Mouse (Mus musculus) brain, embryonic 14.5 days (tissue): ENCODE measurements around the gene Ccdc62. TPM values are rescaled to one million over a fixed set of nuclear protein-coding genes. Genes with fewer than 3 reads are reported as not detected.

Source experiments
- DNase-seq: peaks from one replicate; pipeline ENCODE4 v3.0.0-alpha.2; 2011; ENCODE audit warnings: low read depth
- CTCF ChIP-seq: fragments of 200-500 bp; IDR thresholded peaks from 2 replicates; pipeline ENCODE4 v1.5.1; 2012; ENCODE audit warnings: inconsistent platforms, mild to moderate bottlenecking, moderate library complexity, borderline replicate concordance; ENCODE audit not compliant: insufficient read depth, insufficient read length; ENCODE audit errors: extremely low read depth
- POLR2A ChIP-seq: fragments of 200-500 bp; IDR thresholded peaks from 2 replicates; pipeline ENCODE4 v1.6.1; 2012; ENCODE audit warnings: mild to moderate bottlenecking, inconsistent platforms, borderline replicate concordance; ENCODE audit not compliant: poor library complexity, insufficient read depth, insufficient read length, severe bottlenecking; ENCODE audit errors: extremely low read depth
- polyA plus RNA-seq: library from polyadenylated mRNA; depleted of rRNA; stranded (reverse); fragments of >200 nt; gene quantifications from 2 replicates; pipeline ENCODE4 v1.2.3, GENCODE M21; 2012

The Ccdc62 gene
- polyA plus RNA-seq, 1 experiment = 7.1 TPM

DNA sequence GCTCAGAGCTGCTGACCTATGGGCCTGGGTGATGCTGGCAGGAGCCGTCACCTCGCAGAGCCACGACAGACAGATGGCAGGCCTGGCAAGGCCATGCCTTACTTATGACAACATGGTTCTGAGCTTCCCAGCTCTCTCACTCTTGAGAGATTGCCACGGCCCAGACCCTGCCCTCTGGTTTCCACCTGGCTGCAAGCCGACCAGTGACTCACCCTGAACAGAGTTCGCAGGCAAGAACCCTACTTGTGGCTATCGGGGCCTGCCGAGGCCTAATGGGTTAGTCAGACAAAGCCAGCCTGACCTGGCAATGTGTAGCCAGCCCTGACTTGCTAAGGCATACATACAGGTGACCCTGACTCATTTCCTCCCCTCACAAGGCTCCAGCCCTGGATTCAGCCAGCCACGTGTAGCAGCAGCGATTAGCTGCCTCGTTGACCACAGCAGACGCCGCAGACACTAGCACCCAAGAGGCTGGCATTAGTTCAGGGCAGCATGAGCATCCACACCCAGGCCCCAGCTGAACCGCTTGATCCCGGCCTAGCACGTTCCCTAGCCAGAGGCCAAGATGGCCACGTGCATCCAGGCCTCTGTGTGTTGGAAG, 76.5 kb downstream of the Ccdc62 start:
- TF ChIP-seq CTCF (no peak), POLR2A (no peak)
- no peak for DNase-seq

DNA sequence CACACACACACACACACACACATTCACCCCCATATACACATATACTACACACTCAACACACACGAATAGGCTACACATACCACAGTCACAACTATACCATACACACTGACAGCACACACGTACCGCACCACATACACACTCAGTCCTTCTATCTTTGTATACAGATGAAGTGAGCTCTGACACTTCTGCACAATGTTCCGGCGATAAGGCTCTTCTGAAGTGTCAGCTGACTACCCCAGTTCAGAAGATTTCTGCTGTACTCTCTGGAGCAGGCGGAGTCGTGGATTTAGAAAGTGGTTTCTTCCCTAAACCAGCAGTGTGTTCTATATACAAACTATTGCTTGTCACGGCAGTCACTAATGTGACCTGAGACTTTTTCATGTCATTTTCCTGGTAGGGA, 79.6 kb downstream of the Ccdc62 start:
- no peak for DNase-seq
- no peak for TF ChIP-seq POLR2A
- TF ChIP-seq CTCF = no peak

DNA sequence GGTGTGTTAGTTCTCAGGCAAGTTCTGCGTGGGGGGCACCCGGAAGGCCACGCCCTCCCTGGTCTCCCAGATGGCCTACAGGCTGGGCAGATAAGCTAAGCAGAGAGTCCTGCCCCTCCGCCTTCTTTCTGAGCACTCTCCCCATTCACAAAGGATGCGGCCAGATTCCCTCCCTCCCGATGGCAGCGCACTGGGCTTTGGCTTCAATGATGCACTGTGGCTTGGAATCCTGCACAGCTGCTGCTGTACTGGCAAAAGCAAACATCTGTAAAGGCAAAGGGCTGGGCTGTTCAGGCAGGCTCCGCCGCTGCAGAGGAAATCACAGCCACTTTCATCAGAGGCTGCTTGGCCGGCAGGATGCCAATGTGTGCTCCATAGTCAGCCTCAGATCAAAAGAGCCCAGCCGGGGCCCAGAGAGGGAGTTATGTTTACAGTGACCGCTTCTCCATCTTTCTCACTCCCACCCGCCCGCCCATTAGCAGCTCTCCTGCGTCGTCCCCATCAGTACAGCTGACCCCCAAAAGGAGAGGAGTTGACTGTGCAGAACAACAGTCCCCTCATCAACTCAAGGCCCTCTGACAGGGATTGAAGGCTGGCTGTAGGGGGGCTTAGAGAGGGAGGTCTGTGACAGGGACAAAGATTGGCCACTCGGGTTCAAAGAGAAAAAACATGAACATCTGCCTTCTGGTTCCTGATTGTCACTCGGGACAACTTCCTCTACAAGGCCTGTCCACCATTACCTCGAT, 80.6 kb downstream of the Ccdc62 start:
- TF ChIP-seq POLR2A (no peak), CTCF (no peak)

DNA sequence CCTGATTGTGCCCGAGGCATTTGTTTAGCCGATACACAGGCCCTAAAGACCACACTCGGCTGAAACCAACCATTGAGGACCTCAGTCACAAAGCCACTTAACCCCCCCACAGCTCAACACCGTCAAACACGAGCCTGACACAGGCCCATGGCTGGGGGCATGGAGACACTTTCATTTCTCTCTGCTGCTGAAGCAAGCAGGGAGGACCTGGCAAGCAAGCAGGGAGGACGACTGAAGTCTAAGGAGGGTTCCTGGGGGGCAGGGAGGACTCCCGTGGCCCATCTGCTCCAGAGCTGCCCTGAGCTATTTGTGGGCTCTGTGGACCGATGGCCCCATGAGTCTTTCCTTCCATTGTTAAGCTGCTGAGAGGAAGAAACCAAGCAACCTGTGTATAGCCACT, 81.4 kb downstream of the Ccdc62 start:
- DNase-seq = peak; percentile 52
- TF ChIP-seq POLR2A (no peak), CTCF (no peak)

More for the DNA sequence above, 80.6 kb downstream of the Ccdc62 start:
- DNase-seq = peak; percentile 91

DNA sequence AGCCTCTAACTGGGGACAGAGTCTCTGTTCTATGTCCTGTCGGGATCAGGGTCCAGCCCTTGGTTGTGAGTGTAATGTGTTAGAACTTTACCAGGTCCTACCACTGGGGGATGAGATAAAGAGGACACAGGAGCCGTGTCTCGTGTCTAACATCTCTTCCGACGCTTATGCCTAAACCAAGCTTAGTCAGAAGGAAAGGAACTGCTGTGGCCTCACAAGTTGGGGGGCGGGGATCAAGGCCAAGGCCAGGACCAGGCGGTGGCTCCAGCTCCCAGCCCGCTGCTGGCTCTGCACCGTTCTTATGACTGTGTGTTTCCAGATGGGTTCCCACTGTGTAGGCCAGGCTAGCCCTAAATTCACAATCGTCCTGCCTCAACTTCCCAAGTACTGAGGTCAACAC, 82.4 kb downstream of the Ccdc62 start:
- TF ChIP-seq CTCF (no peak), POLR2A (no peak)
- DNase-seq = no peak

DNA sequence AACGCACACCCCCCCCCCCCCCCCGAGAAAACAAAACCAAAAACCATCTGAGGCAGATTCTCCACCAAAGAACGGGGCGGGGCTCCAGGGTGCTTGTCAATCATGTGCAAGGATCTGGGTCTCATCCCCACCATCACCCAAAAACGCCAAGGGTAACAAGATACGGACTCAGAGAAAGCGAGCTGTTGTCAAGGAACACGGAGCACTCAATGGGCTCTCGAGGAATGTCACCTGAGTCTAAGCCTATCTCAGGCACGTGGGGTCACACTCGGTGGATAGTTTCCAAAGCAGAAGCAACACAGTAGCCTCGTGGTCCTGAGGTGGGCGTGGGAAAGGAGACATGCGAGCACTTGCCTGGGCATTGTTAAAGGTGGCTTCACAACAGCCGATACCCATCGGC, 83.3 kb downstream of the Ccdc62 start:
- no peak for TF ChIP-seq CTCF
- TF ChIP-seq POLR2A = no peak
- no peak for DNase-seq

DNA sequence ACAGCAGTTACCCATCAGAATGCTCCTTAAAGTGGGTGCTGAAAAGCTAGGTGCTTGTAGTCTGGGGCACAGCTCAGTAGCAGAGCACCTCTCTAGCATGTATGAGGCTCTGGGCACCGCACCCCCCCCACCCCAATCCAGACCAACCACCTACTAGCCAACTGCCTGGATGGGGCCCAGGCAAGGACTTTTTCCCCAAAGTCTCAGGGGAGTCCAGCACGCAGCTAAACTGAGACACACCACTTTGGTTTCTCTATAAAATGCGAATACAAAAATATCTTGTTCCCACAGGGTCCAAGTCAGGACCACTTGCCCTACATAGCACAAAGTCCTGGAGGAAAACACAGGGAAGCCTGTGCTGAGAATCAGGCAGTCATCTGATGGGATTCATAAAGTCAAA, 83.7 kb downstream of the Ccdc62 start:
- no peak for TF ChIP-seq POLR2A
- TF ChIP-seq CTCF = no peak
- DNase-seq = no peak

DNA sequence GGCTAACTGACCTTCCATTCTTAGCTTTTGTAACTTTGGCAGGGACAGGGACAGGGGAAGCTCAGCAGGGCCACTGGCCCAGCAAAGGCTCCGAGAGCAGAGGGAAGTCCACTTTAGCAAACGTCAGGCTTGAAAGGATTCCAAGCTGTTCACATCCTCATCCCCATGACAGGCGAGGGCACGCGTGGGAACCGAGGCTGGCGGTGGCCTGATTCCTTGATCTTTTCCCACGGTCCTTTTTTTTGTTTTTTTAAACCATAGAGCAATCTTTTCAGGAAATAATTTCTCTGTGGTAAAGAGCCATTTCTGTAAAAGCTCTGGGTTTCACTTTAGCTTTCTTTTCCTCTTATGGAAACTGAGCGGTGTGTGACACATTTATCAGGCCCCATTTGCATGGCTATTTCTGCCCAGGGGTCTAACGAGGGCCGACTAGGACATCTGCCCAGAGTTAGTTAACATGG, 84.3 kb downstream of the Ccdc62 start:
- DNase-seq = no peak
- TF ChIP-seq CTCF (no peak), POLR2A (no peak)

DNA sequence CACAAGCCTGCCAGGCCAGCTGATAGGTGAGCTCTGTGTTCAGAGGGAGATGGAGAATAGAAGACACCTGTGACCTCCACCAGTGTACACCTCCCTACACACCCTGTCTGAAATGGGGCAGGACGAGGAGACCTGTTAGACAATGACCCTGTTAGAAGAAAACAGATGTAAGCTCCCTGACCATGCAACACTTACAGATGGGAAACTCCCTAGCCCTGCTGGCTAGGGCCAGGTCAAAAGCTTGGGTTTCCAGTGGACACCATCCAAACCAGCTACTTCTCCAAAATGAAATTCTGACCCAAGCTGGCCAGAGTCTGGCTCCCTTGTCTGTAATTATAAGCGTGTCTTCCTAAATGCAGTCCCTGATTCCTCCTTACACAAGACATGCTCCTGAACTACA, 85.2 kb downstream of the Ccdc62 start:
- no peak for TF ChIP-seq CTCF
- no peak for TF ChIP-seq POLR2A
- DNase-seq = no peak

DNA sequence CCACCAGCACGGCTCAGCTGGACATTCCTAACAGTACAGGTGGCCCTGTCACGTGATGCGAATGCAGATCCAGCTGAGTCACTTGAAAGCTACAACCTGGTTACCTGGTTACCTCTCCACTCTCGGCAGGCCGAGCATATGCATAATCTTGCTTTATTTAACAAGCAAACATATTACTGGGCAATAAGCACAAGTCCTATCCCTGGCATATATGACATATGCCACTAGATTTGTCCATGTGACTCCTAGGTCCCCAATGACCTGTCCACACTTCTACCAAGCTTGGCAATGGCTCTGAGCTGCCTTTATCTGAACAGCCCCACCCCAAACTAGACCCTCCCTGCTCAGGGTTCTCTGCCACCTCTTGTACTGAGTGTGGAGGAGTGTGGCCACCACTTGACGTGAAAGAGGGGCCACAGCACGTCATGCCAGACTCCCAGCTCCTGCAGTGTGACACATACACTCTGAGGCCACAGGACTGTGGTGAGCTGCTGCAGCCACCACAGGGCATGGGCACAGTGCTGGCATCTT, 85.9 kb downstream of the Ccdc62 start:
- DNase-seq = no peak
- TF ChIP-seq POLR2A = no peak
- no peak for TF ChIP-seq CTCF

DNA sequence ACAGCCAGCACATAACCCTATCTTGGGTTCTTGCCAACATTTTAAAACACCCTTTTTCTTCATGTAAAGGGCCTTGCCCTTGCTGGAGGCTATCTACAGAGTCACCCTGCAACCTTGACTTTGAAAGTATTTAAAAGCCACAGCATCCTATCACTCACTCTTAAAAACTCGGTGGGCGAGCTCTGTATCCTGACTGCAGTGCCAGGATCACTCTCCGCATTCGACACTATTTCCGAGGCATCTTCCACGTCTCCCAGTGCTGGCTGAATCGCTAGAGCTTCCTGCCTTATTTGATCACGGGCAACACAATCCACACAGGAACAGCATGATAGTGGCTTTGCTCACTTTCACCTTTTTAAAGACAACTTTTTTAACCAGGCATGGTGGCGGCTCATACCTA, 87.5 kb downstream of the Ccdc62 start:
- DNase-seq = no peak
- TF ChIP-seq CTCF (no peak), POLR2A (no peak)
